Mouse (Mus musculus): Measurements from ENCODE around the gene Mid1. TPM values are rescaled to one million over a fixed set of nuclear protein-coding genes. Genes with fewer than 3 reads are reported as not detected.
"Not testable (repeated sequence)": the region's sequence is repeated elsewhere in the genome, so short reads cannot be mapped to it uniquely, and the experiment has no call there.

The Mid1 gene
- total and polyA plus RNA-seq, 2 experiments from 2014 or later = 3.8 to 8.5 TPM

DNA sequence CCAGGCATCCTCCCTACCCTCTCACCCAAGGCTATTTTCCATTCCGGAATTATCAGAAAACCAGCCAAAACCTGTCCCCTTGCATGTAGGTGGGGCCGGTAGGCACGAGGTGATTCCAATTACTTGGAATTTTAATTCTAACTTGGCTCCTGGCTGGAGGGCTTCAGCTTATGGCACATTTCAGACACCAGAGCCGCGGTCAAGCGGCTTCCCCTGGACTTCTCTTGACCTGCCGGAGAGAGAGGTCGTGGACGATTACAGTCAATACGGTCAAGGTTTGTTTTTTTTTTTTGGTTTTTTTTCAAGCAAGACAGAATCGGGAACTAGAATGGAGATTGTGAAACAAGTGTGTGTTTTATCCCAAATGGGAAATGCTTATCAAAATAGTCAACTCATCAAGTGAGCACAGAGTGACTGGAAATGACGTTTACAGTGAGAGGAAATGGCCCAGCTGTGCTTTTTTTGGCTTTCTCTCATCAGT lies 295.9 kb downstream of the Mid1 start:
- peak; percentile 25 for DNase-seq (ENCODE audit: low spot score)
- ATAC-seq = no peak
- Histone ChIP-seq H3K27ac (no peak overlapping the region), H3K27me3 (ENCODE audit: insufficient read depth, low read length) (peaks cover 15% of the 10 kb centered on the region; the same call in 1 of the 2 replicates), H3K36me3 (ENCODE audit: insufficient read depth, low read length) (no peaks in the 10 kb centered on the region), H3K4me1 (ENCODE audit: insufficient read depth, low read length) (no peaks in the 10 kb centered on the region), H3K4me2 (ENCODE audit: low read depth, low read length) (no peak overlapping the region), H3K9me3 (ENCODE audit: low read length) (peaks cover 3% of the 10 kb centered on the region; the same call in 1 of the 2 replicates), H3K9ac (replicated peaks; ENCODE audit: low read length) (no peak overlapping the region), H3K4me3 (ENCODE audit: low read length) (no peak overlapping the region)
- TF ChIP-seq CTCF (IDR thresholded peaks at IDR 0.05; ENCODE audit: low read depth) = no peak
- WGBS = 53% methylated on average over 12 of the region's 12 CpGs

DNA sequence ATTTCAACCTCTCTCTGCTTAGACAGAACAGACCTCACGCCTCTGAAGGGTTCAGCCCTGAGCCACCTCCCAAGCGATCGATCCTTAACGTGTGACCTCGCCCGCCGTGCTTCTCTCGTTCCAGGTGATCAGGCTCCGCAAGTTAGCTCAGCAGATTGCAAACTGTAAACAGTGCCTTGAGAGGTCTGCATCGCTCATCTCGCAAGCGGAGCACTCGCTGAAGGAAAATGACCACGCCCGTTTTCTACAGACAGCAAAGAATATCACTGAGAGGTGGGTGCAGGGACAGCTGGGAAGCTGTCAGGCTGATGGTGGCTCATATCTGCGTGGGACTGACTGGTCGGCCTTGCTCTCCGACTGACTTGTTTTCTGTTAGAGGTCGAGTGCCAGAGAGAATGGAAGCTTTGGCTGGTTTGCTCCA lies 296.8 kb downstream of the Mid1 start:
- H3K27ac ChIP-seq; ATAC-seq; H3K4me1 ChIP-seq (ENCODE audit: insufficient read depth, low read length); H3K9ac ChIP-seq (replicated peaks; ENCODE audit: low read length); H3K4me2 ChIP-seq (ENCODE audit: low read depth, low read length); H3K36me3 ChIP-seq (ENCODE audit: insufficient read depth, low read length); H3K4me3 ChIP-seq (ENCODE audit: low read length); H3K9me3 ChIP-seq (ENCODE audit: low read length): not testable (repeated sequence)
- DNase-seq (ENCODE audit: low spot score) = peak; percentile 9
- 57% methylated on average over 19 of the region's 19 CpGs for WGBS
- H3K27me3 ChIP-seq (ENCODE audit: insufficient read depth, low read length) = peaks cover 15% of the 10 kb centered on the region; the same call in 1 of the 2 replicates

- not testable (repeated sequence) for H3K9me3 ChIP-seq (ENCODE audit: low read length); H3K36me3 ChIP-seq (ENCODE audit: insufficient read depth, low read length); H3K27ac ChIP-seq; H3K4me2 ChIP-seq (ENCODE audit: low read depth, low read length); H3K9ac ChIP-seq (replicated peaks; ENCODE audit: low read length); H3K4me1 ChIP-seq (ENCODE audit: insufficient read depth, low read length); ATAC-seq; H3K4me3 ChIP-seq (ENCODE audit: low read length)
- WGBS = 57% methylated on average over 23 of the region's 23 CpGs
- peaks cover 15% of the 10 kb centered on the region; the same call in 1 of the 2 replicates for H3K27me3 ChIP-seq (ENCODE audit: insufficient read depth, low read length)
- peak; percentile 16 for DNase-seq (ENCODE audit: low spot score)
These were observed 297.8 kb downstream of the Mid1 start for GRCm38 (mm10) chrX:169982606-169983400.

- H3K27ac ChIP-seq; ATAC-seq; H3K4me3 ChIP-seq (ENCODE audit: low read length); H3K9me3 ChIP-seq (ENCODE audit: low read length); H3K4me1 ChIP-seq (ENCODE audit: insufficient read depth, low read length); H3K4me2 ChIP-seq (ENCODE audit: low read depth, low read length); H3K9ac ChIP-seq (replicated peaks; ENCODE audit: low read length); H3K36me3 ChIP-seq (ENCODE audit: insufficient read depth, low read length): not testable (repeated sequence)
- WGBS = 59% methylated on average over 19 of the region's 19 CpGs
- DNase-seq (ENCODE audit: low spot score) = peak; percentile 12
- peaks cover 15% of the 10 kb centered on the region; the same call in 1 of the 2 replicates for H3K27me3 ChIP-seq (ENCODE audit: insufficient read depth, low read length)
These were observed 298.6 kb downstream of the Mid1 start for GRCm38 (mm10) chrX:169983401-169984165.

DNA sequence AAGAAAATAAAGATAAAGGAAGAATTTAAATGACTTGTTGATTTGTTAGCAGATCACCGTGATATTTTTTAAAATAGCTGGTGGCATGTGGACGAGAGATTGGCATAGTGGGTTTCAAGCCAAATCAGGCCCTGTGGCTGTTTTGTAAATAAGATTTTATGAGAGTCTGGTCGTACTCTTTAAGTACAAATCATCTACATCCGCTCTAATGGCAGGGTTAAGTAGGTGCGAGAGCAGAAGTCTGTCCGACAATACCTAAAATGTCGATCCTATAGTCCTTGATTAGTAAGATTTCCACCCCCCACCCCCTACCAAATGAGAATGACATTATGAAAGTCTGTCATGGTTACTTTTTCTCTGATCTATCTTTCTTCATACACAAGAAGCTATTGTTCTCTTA lies 299.3 kb downstream of the Mid1 start:
- peak; percentile 2 for DNase-seq (ENCODE audit: low spot score)
- H3K27ac ChIP-seq; H3K4me3 ChIP-seq (ENCODE audit: low read length); H3K9ac ChIP-seq (replicated peaks; ENCODE audit: low read length); H3K4me1 ChIP-seq (ENCODE audit: insufficient read depth, low read length); H3K36me3 ChIP-seq (ENCODE audit: insufficient read depth, low read length); ATAC-seq; H3K4me2 ChIP-seq (ENCODE audit: low read depth, low read length): not testable (repeated sequence)
- peaks cover 15% of the 10 kb centered on the region; the same call in 1 of the 2 replicates for H3K27me3 ChIP-seq (ENCODE audit: insufficient read depth, low read length)
- H3K9me3 ChIP-seq (ENCODE audit: low read length) = peaks cover 12% of the 10 kb centered on the region
- WGBS = 73% methylated on average over 7 of the region's 7 CpGs

DNA sequence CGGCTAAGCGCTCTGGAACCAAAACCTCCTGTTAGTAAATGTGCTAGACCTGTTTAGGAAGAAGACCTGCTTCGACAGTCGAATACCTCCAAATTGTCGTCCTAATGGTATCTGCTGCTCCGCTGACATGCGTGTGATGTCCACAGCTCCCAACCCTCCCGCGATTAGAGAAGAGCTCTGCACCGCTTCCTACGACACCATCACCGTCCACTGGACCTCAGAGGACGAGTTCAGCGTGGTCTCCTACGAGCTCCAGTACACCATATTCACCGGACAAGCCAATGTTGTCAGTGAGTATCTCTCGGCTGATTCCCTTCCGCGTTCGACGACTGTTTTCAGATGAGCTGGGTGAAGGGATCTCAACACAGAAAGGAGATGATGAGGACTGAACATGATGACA lies 299.9 kb downstream of the Mid1 start:
- DNase-seq (ENCODE audit: low spot score) = peak; percentile 3
- H3K9me3 ChIP-seq (ENCODE audit: low read length) = peaks cover 12% of the 10 kb centered on the region
- not testable (repeated sequence) for H3K36me3 ChIP-seq (ENCODE audit: insufficient read depth, low read length)

DNA sequence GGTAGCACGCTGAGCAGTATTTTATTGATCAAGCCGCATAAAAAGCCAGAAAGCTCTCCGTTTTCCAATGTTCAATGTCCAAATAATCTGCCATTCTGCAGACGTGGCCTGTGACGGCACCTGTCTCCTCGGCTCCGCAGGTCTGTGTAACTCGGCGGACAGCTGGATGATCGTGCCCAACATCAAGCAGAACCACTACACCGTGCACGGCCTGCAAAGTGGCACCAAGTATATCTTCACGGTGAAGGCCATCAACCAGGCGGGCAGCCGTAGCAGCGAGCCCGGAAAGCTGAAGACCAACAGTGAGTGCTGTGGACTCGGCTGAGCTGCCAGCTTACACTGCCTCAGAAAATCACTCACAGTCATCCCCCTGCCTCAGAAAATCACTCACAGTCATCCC lies 300.8 kb downstream of the Mid1 start:
- H3K4me1 ChIP-seq (ENCODE audit: insufficient read depth, low read length); H3K9ac ChIP-seq (replicated peaks; ENCODE audit: low read length); H3K4me3 ChIP-seq (ENCODE audit: low read length); H3K27ac ChIP-seq; H3K36me3 ChIP-seq (ENCODE audit: insufficient read depth, low read length); ATAC-seq; H3K4me2 ChIP-seq (ENCODE audit: low read depth, low read length): not testable (repeated sequence)
- peak; percentile 5 for DNase-seq (ENCODE audit: low spot score)
- peaks cover 16% of the 10 kb centered on the region for H3K9me3 ChIP-seq (ENCODE audit: low read length)
- 77% methylated on average over 18 of the region's 18 CpGs for WGBS
- peaks cover 12% of the 10 kb centered on the region; the same call in 1 of the 2 replicates for H3K27me3 ChIP-seq (ENCODE audit: insufficient read depth, low read length)

More for the DNA sequence above, 299.9 kb downstream of the Mid1 start:
- H3K4me2 ChIP-seq (ENCODE audit: low read depth, low read length); H3K4me3 ChIP-seq (ENCODE audit: low read length); H3K27ac ChIP-seq; ATAC-seq; H3K4me1 ChIP-seq (ENCODE audit: insufficient read depth, low read length); H3K9ac ChIP-seq (replicated peaks; ENCODE audit: low read length): not testable (repeated sequence)
- 75% methylated on average over 21 of the region's 21 CpGs for WGBS
- H3K27me3 ChIP-seq (ENCODE audit: insufficient read depth, low read length) = peaks cover 15% of the 10 kb centered on the region; the same call in 1 of the 2 replicates

GRCm38 (mm10) chrX:169986519-169987367 lies 301.7 kb downstream of the Mid1 start:
- peak overlapping the region; percentile 49 for H3K4me2 ChIP-seq (ENCODE audit: low read depth, low read length)
- H3K9ac ChIP-seq (replicated peaks; ENCODE audit: low read length) = peak overlapping the region; percentile 25; the same call in 1 of the 2 replicates

DNA sequence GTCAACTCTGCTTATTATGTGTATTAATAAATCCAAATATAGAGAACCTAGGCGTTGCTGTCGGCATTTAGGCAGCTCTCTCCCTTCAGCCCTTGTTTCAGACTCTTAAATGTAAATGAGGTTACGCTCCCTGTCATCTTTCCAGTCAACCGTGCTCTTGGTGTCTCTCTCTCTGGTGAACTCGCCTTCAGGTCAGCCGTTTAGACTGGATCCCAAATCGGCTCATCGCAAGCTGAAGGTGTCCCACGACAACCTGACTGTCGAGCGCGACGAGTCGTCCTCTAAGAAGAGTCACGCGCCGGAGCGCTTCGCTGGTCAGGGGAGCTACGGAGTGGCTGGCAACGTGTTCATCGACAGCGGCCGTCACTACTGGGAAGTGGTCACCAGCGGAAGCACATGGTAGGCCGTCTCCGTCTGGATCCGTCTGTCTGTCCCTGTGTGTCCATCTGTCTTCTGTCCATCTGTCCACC lies 302.4 kb downstream of the Mid1 start:
- DNase-seq (ENCODE audit: low spot score) = peak; percentile 46
- H3K4me3 ChIP-seq (ENCODE audit: low read length); H3K9ac ChIP-seq (replicated peaks; ENCODE audit: low read length); H3K4me1 ChIP-seq (ENCODE audit: insufficient read depth, low read length); H3K4me2 ChIP-seq (ENCODE audit: low read depth, low read length); H3K36me3 ChIP-seq (ENCODE audit: insufficient read depth, low read length); H3K27me3 ChIP-seq (ENCODE audit: insufficient read depth, low read length): not testable (repeated sequence)
- Histone ChIP-seq H3K9me3 (ENCODE audit: low read length) (peaks cover 16% of the 10 kb centered on the region), H3K27ac (0 out of 2 replicates have a peak overlapping the region, but pooled peaks have one; percentile 5)
- 72% methylated on average over 28 of the region's 28 CpGs for WGBS
- peak; percentile 24 for ATAC-seq

More at GRCm38 (mm10) chrX:169986519-169987367, 301.7 kb downstream of the Mid1 start:
- whole genome bisulfite sequencing = 29% methylated on average over 48 of the region's 51 CpGs
- Histone ChIP-seq H3K27ac (peak overlapping the region; percentile 28), H3K4me3 (ENCODE audit: low read length) (peak overlapping the region; percentile 29), H3K9me3 (ENCODE audit: low read length) (peaks cover 16% of the 10 kb centered on the region)
- peak; percentile 52 for DNase-seq (ENCODE audit: low spot score)
- not testable (repeated sequence) for H3K36me3 ChIP-seq (ENCODE audit: insufficient read depth, low read length); H3K4me1 ChIP-seq (ENCODE audit: insufficient read depth, low read length); H3K27me3 ChIP-seq (ENCODE audit: insufficient read depth, low read length)
- ATAC-seq = peak; percentile 93
